Mouse (Mus musculus) G1E-ER4 (cell line): ENCODE results near the gene Rpl9-ps6. TPM values are rescaled to one million over a fixed set of nuclear protein-coding genes. Genes with fewer than 3 reads are reported as not detected.

Source experiments
- GATA1 ChIP-seq: IDR thresholded peaks from one replicate; pipeline ENCODE4 v1.8.0; 2012; ENCODE audit warnings: low read length, inconsistent platforms
- polyA plus RNA-seq: library from polyadenylated mRNA; stranded (reverse); fragments of >175 nt; gene quantifications from 2 replicates; pipeline ENCODE4 v1.2.3, GENCODE M21; 2012

The Rpl9-ps6 gene
- polyA plus RNA-seq, 1 experiment: 1.1 TPM

DNA sequence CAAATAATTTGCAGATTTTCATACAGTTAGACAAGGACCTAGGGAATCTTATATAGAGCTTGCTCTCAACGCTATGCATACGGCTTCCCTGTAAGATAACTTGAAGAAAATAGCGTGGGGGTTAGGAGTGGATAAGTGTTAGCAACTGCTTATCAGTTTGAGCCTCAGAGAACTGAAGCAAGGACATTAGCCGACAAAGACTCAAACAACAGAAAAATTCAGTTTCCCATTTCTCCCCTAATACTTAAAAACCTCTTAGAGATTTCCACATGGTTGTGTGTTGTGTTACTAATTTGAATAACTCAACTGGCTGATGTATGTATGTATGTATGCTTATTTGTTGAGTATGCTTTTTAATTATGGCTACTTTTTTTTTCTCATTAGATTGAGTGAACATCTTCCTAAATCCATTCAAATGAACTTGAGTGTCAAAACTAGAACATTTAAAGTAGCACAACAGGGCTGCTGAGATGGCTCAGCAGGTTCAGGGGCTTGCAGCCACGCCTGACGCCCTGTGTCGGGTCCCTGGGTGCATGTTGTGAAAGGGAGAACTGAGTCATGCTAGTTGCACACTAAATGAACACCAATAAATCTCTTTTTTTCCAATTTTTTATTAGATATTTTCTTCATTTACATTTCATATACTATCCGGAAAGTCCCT, 21.3 kb upstream of the Rpl9-ps6 start:
- no peak for TF ChIP-seq GATA1

DNA sequence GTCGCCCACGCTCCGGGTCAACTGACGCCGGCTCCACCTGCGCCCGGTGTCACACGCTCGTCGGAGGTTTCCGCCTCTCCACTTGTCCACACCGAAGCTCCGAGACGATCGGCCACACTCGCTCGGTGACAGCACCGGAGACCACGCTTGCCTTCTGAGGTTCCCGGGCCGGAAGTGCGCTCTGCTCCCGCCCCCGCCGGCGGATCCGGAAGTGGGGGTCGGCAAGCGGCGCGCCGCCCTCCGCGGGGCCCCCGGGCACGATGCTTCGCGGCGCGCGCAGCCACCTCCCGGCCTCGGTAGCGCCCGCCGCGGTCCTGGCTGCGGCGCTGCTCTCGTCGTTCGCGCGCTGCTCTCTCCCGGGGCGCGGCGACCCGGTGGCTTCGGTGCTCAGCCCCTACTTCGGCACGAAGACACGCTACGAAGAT, 19.3 kb upstream of the Rpl9-ps6 start, which contains the start of gene Minpp1:
Gene Minpp1, plus strand, starts transcription at position 89 of the 425 bp plus-strand sequence.
- TF ChIP-seq GATA1: no peak

DNA sequence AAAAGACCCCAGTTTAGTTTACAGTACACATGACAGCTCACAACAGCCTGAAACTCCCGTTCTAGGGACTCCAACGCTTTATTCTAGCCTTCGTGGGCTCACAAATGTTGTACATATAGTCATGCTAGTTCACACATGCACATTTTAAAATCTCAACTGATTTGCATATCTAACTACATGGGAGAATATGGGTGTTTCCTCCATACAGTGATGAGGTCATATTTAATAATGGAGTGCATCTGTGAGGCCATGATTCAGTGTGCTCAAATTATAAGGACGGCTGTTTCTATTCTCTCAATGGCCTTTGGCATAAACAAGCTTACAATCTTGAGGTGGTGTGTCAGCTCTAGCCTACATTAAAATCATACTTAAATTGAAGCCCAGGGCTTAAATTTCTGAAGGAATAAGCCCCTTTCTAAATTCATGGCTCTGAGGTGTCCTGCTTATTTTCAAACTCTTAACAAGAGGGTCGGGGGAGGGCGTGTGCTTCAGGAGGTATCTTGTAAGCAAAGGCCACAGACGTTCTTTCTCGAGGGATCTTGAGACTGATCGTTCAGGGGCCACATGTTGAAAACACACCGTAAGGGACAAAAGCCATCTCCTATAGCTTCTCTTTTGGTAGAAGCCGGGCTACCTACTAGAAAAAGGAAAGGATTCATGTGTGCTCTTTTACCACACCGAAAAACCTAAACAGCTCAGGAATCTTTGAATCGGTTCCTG, 18.7 kb upstream of the Rpl9-ps6 start:
- TF ChIP-seq GATA1: no peak

DNA sequence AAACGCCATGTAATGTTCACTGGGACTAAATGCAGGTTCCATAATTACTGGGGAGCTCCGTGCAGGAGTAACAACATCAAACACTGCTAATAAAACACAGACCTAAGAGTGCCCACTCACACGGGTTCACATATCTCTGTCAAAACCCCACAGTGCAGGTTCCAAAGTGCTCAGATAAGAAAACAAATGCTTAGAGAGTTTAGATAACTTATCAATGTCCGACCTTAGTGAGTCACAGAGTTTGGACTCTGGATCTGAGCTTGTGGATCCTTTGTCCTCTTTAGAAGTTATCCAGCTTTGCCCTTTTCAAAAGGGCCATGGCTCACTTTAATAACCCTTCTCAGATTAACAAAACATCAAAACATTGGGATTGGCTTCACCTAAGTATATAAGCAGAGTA, 15.1 kb upstream of the Rpl9-ps6 start:
- no peak for TF ChIP-seq GATA1

GRCm38 (mm10) chr19:32480791-32481442, 14.5 kb upstream of the Rpl9-ps6 start:
- no peak for TF ChIP-seq GATA1

DNA sequence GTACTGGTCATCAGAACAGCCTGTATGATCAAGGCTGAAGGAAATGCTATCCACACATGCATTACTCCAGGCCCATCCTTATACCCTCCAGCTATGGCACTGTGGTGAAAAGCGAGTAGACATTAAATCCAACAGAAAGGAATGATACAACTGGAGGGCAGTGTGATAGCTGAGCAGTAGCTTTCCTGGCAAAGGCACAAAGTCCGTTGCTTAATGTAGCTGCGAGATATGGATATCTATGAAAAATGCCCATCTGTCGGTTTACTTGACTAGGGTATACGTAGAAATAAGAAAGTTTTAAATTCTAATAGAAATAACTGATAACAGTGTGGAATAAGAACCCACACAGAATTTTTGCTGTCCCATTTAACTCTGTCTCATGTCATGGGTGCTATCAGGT, 13.9 kb upstream of the Rpl9-ps6 start:
- no peak for TF ChIP-seq GATA1

DNA sequence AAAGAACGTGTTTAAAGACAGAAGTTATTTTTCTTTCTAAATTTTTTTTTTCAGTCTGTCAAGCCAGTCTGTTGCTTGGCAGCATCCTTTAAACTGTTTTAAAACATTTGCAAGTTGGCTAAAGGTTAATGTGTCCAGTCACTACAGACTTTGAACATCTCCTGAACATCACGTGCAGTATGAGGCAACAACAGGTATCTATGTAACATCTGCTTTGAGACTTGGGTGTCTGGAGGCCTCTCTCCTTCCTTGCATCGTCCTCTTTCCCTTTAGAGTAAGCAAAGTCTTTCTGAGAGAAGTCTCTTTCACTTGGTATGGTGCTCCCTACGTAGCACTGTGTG, 10.3 kb upstream of the Rpl9-ps6 start:
- no peak for TF ChIP-seq GATA1

DNA sequence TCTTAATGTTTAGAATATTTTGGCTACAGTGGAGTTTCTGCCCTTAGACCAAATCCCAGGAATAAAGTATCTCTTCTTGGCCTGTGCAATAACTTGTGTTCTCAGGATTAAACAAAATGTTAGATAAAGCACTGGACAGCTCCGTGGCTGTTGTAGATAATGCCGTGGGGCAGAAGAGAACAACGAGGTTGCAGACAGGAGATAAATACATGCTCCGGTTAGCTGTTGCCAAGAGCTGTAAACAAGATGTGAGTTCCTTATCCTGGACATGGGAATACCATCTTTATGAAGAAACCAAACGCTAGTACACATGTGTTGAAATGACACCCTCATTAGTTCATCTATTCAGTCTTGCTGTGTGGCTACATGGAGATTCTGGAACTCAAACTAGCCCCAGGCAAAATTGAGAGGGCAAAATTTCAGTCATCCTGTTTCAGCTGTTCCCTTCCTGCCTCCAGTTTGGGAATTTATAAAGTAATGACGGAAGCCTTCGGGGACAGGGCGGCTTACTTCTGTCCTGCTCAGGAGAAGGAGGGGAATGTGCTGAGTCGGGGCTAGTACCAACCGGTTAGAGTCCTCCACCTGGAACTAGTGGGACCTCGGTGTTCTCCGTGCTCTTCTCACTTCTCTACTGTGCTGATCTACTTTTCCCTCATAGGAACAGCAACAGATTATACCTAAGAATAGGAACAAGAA, 9.8 kb upstream of the Rpl9-ps6 start:
- peak; percentile 71 for TF ChIP-seq GATA1

- TF ChIP-seq GATA1: no peak
Measured at GRCm38 (mm10) chr19:32470570-32471263, 4.3 kb upstream of the Rpl9-ps6 start.

DNA sequence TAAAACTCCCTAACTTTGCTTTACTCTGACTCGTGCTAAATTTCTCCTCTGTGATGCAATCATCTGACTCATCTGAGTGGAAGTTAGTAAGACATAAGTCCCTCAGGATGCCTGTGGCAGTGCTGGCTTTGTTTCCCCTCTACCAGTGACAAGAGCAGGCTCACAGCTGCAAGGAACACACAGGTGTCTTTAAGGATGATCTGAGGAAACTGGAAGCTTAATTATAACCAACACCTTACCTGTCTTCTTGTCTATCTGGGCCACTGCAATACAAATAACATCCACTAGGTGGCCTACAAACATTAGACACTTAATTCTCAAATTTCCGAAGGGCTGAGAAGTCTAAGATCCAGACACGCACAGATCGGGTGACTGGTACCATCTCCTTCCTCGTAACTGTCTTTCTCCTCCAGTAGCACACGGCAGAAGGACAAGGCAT, 3.7 kb upstream of the Rpl9-ps6 start:
- no peak for TF ChIP-seq GATA1

DNA sequence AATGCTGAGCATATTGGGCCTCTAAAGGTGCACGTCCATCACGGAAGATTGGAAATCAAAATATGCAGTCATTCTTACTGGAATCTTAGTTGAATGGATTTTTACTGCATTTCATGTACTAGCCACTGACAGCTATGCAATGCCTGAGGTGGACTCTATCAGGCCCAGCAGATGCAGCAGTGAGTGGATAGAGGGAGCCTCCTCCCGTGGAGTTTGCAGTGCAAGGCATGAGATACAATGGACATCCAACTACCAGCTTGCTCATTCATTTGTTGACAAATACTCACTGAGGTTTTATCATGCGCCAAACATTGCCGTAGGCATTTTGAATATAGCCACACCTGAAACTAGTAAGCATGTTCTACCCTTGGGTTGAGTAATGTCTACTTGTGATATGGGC, 947 bp upstream of the Rpl9-ps6 start:
- TF ChIP-seq GATA1: no peak

- no peak for TF ChIP-seq GATA1
Measured at GRCm38 (mm10) chr19:32465228-32465627, 1.1 kb downstream of the Rpl9-ps6 start.

DNA sequence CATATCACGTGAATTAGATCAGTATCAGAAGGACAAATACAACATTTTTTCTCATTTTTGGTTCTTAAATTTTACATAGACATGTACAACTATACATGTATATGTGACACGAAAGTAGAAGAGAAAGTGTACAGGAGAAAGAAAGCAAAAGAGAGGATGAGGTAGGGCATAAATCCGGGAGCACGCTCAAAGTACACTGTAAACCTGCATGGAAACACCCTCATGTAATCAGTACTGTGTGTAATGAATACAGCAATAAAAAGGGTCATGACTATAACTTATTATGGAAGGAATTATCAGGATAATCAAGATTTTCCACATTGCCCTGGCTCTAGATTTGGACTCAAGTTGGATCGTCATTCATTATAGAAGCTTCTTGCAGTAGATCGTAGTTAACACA, 3.3 kb downstream of the Rpl9-ps6 start:
- TF ChIP-seq GATA1: no peak

DNA sequence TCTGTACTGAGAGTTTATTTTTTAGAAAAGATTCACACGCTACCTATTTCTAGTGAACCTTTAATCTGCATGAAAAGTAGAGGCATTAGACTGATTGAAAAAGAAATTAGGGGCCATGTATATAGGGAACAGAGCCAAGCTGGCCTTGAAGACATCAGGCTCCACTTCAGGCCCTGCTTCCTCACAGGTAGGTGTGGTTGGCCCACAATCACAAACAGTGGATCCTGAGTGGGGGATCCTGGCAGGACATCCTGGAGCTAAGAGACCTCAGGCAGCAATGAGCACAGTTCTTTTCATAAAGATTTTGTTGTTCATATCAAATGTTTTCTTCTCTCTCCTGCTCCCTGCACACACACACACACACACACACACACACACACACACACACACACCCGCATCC, 9.6 kb downstream of the Rpl9-ps6 start:
- no peak for TF ChIP-seq GATA1

DNA sequence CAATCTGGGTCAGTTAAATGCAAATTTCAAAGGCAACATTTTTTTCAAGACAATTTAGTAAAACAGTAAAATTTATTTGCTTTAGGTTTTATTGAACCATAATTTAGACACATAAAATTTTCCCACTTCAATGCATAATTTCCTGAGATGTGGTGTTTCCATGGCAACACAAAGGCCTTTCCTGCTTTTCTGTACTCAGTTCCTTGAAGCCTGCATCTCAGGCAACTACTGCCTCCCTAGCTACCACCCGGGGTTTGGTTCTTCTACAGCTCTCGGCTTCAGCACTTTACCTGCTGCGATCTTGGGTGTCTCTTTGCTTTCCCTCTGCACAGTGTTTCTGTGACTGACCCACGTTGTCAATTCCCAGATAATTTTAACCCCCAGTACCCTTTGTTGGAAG, 14.1 kb downstream of the Rpl9-ps6 start:
- TF ChIP-seq GATA1: no peak
